8 mouse cellular contexts compared by ENCODE assay signal in genomic region chr6:90575261-90575715, GRCm38 (mm10). TPM values are rescaled to one million over a fixed set of nuclear protein-coding genes. Genes with fewer than 3 reads are reported as not detected.
DNase-seq lines count a peak whose midpoint lies in the region; ATAC-seq and TF ChIP-seq lines count a peak whose summit lies in the region.

No protein-coding gene starts in this region.

- H3K27me3 ChIP-seq in hindbrain, embryonic 10.5 days (ENCODE audit: insufficient read depth, poor library complexity, severe bottlenecking): no peaks in the 10 kb centered on the region
- H3K27me3 ChIP-seq in lung, embryonic 16.5 days (ENCODE audit: control insufficient read depth, insufficient read depth, low read depth, low read length): no peaks in the 10 kb centered on the region

- H3K27ac ChIP-seq in hindbrain, embryonic 10.5 days: no peak overlapping the region
- 0 out of 2 replicates have a peak overlapping the region, but pooled peaks have one; percentile 18 for H3K27ac ChIP-seq in layer of hippocampus, adult 2 months
- H3K27ac ChIP-seq in lung, embryonic 16.5 days (ENCODE audit: low read length): no peak overlapping the region

- 44% methylated on average over 3 of the region's 3 CpGs for WGBS in hindbrain, embryonic 10.5 days
- 33% methylated on average over 3 of the region's 3 CpGs for WGBS in lung, embryonic 16.5 days

- no peak overlapping the region for H3K4me3 ChIP-seq in hindbrain, embryonic 10.5 days
- H3K4me3 ChIP-seq in layer of hippocampus, adult 2 months: no peak overlapping the region
- H3K4me3 ChIP-seq in lung, embryonic 16.5 days (ENCODE audit: low read length): no peak overlapping the region

- H3K9me3 ChIP-seq in hindbrain, embryonic 10.5 days: no peaks in the 10 kb centered on the region
- H3K9me3 ChIP-seq in lung, embryonic 16.5 days (ENCODE audit: control insufficient read depth, low read length): no peaks in the 10 kb centered on the region

- peak; percentile 62 for DNase-seq in Muller cell, postnatal 12 days (ENCODE audit: inconsistent ontology term)
- peak; percentile 82 for DNase-seq in cerebellum, adult 8-10 months
- peak; percentile 45 to 90 for DNase-seq in frontal cortex, adult 2 months (ENCODE audit: extremely low spot score in 1 of 2, low spot score in 1 of 2)
- DNase-seq in hindbrain, embryonic 10.5 days (ENCODE audit: low spot score): peak; percentile 85
- DNase-seq in layer of hippocampus, adult 2 months (ENCODE audit: low spot score in 2 of 2): peak; percentile 51 to 84
- DNase-seq in retina, adult 2 months (ENCODE audit: low read depth, low spot score): peak; percentile 42
- DNase-seq in thymus, postnatal 4 days: peak; percentile 84

- peak; percentile 94 for TF ChIP-seq CTCF in layer of hippocampus, adult 2 months (conservative IDR thresholded peaks at IDR 0.05)

- peak; percentile 60; the same call in 1 of the 2 replicates for ATAC-seq in lung, embryonic 16.5 days (ENCODE audit: low read depth)

- H3K36me3 ChIP-seq in hindbrain, embryonic 10.5 days: no peaks in the 10 kb centered on the region
- no peaks in the 10 kb centered on the region for H3K36me3 ChIP-seq in lung, embryonic 16.5 days (ENCODE audit: control insufficient read depth, insufficient read depth, low read length)

- 0 out of 2 replicates have a peak, but pooled peaks cover 10% of the 10 kb centered on the region for H3K4me1 ChIP-seq in hindbrain, embryonic 10.5 days (replicated peaks)
- H3K4me1 ChIP-seq in lung, embryonic 16.5 days (replicated peaks; ENCODE audit: control insufficient read depth, insufficient read depth, low read length): no peaks in the 10 kb centered on the region

- H3K4me2 ChIP-seq in lung, embryonic 16.5 days (ENCODE audit: low read depth, low read length): no peak overlapping the region

- H3K9ac ChIP-seq in lung, embryonic 16.5 days (ENCODE audit: low read length): no peak overlapping the region

RNA-seq across cellular contexts. Expression of gene Slc41a3, which starts 29.2 kb away (rescaled TPM):
- polyA plus RNA-seq in frontal cortex, adult 2 months (2012; rRNA removed): 6.7 and 6.9 TPM in 2 replicates
- polyA plus RNA-seq in hindbrain, embryonic 10.5 days (2016; fragmentation: Nextera tagmentation; extraction: Ambion mirVana): 2.8 and 3.6 TPM in 2 replicates
- 1 to 10 TPM; 4.0 to 4.1 TPM for total RNA-seq in layer of hippocampus, adult 2 months (2021)
- 7.7 and 9.4 TPM in 2 replicates for polyA plus RNA-seq in lung, embryonic 16.5 days (2015; fragmentation: Nextera tagmentation; extraction: Ambion mirVana)
